Mouse (Mus musculus): Measurements from ENCODE around the gene Got2. TPM values are rescaled to one million over a fixed set of nuclear protein-coding genes. Genes with fewer than 3 reads are reported as not detected.

Got2 gene
- polyA plus RNA-seq, 1 experiment from 2014 or later: 228 TPM

DNA sequence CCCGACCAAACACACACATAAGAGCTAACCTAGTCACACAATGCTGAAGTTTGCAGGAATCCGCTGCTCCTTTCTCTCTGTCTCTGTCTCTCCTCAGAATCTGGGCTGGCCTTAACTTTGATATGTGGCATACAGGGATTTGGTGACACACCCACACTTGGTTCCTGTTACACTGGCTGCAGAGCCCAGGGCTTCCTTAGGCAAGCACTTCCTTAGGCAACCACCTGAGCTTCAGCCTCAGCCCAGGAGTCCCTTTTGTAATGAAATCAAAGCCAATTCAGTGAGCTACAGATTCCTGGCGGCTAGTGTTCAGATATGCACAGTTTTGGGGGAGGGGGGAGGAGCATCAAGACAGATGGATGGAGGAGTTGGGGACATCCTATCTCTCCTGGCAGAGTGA lies 70.8 kb downstream of the Got2 start:
- 65% methylated on average over 3 of the region's 3 CpGs for WGBS
- Histone ChIP-seq H3K27me3 (ENCODE audit: control insufficient read depth, insufficient read depth, low read depth, low read length) (no peaks in the 10 kb centered on the region), H3K36me3 (ENCODE audit: control insufficient read depth, insufficient read depth, low read length) (no peaks in the 10 kb centered on the region), H3K9me3 (replicated peaks; ENCODE audit: control insufficient read depth, low read length, poor library complexity, severe bottlenecking) (no peaks in the 10 kb centered on the region), H3K9ac (ENCODE audit: low read depth, low read length) (no peak overlapping the region), H3K4me1 (ENCODE audit: control insufficient read depth, insufficient read depth, low read length) (no peaks in the 10 kb centered on the region), H3K27ac (ENCODE audit: low read length) (no peak overlapping the region), H3K4me2 (ENCODE audit: low read length) (no peak overlapping the region), H3K4me3 (ENCODE audit: low read depth, low read length) (no peak overlapping the region)
- ATAC-seq: no peak

DNA sequence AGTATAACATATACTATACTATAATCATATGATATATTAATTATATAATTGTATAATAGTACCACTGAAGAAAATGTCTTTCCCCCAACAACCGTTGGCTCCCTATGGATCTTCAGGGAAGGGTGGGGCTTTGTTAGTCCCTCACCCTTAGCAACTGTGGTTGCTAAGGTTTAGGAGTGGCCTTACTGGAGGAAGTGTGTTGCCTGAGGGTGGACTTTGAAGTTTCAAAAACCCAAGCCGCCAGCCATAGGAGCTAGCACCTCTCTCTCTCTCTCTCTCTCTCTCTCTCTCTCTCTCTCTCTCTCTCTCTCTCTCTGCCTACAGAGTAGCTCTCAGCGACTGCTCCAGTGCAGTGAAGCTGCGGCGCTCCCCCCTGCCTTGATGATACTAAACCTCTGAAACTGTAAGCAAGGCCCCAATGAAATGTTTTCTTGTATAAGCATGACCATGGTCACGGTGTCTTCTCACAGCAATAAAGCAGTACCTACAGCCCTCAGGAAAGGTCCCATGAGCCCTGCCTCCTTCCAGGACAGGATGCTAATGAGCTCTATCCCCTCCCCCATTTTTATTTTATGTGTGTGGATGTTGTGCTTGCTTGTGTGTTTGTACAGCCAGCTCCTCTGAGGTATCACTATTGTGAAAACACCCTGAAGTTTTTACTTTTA lies 72.2 kb downstream of the Got2 start:
- Histone ChIP-seq H3K27me3 (ENCODE audit: control insufficient read depth, insufficient read depth, low read depth, low read length) (no peaks in the 10 kb centered on the region), H3K9me3 (replicated peaks; ENCODE audit: control insufficient read depth, low read length, poor library complexity, severe bottlenecking) (no peaks in the 10 kb centered on the region), H3K9ac (ENCODE audit: low read depth, low read length) (no peak overlapping the region), H3K27ac (ENCODE audit: low read length) (no peak overlapping the region), H3K4me1 (ENCODE audit: control insufficient read depth, insufficient read depth, low read length) (no peaks in the 10 kb centered on the region), H3K4me2 (ENCODE audit: low read length) (no peak overlapping the region), H3K4me3 (ENCODE audit: low read depth, low read length) (no peak overlapping the region), H3K36me3 (ENCODE audit: control insufficient read depth, insufficient read depth, low read length) (no peaks in the 10 kb centered on the region)
- 50% methylated on average over 5 of the region's 6 CpGs for WGBS
- no peak for ATAC-seq

Other genes with a start within 250 kb of the Got2 start
- gene Ndrg4, start 211.6 kb downstream of the Got2 start, polyA plus RNA-seq (2015; fragmentation: Nextera tagmentation; extraction: Ambion mirVana): 394 and 511 TPM in 2 replicates
- 34.3 TPM in 2 replicates for gene Setd6, start 172.7 kb downstream of the Got2 start, polyA plus RNA-seq (2015; fragmentation: Nextera tagmentation; extraction: Ambion mirVana)
- 41.2 and 47.1 TPM in 2 replicates for gene Cnot1, start 81.1 kb downstream of the Got2 start, polyA plus RNA-seq (2015; fragmentation: Nextera tagmentation; extraction: Ambion mirVana)
- gene Sap18b, start 63.2 kb downstream of the Got2 start, polyA plus RNA-seq (2015; fragmentation: Nextera tagmentation; extraction: Ambion mirVana): 209 and 225 TPM in 2 replicates
- 29.1 and 30.3 TPM in 2 replicates for gene Slc38a7, start 35.0 kb downstream of the Got2 start, polyA plus RNA-seq (2015; fragmentation: Nextera tagmentation; extraction: Ambion mirVana)